Mouse (Mus musculus) ES-Bruce4 (cell line): ENCODE measurements around the gene Ctnna3. TPM values are rescaled to one million over a fixed set of nuclear protein-coding genes. Genes with fewer than 3 reads are reported as not detected.
A peak's percentile ranks its signal among the peaks of the same experiment; 100 is the strongest.
"Not testable (repeated sequence)": the region's sequence is repeated elsewhere in the genome, so short reads cannot be mapped to it uniquely, and the experiment has no call there.

ENCODE experiments used
- H3K27ac ChIP-seq: 2 replicates; pipeline ENCODE4 v1.5.1; 2012; ENCODE audit warnings: low read length, inconsistent platforms; ENCODE audit not compliant: insufficient read depth
- H3K27me3 ChIP-seq: 2 replicates; pipeline ENCODE4 v1.6.1; 2012; ENCODE audit warnings: mild to moderate bottlenecking, low read length, inconsistent platforms; ENCODE audit not compliant: control insufficient read depth, poor library complexity, insufficient read depth, severe bottlenecking
- H3K36me3 ChIP-seq: 2 replicates; pipeline ENCODE4 v1.6.1; 2012; ENCODE audit warnings: inconsistent platforms, mild to moderate bottlenecking, low read length, moderate library complexity; ENCODE audit not compliant: control insufficient read depth, poor library complexity, insufficient read depth, severe bottlenecking
- H3K4me1 ChIP-seq: one replicate; pipeline ENCODE4 v1.8.1; 2011; ENCODE audit warnings: low read length; ENCODE audit not compliant: control insufficient read depth, insufficient read depth
- H3K4me3 ChIP-seq: 2 replicates; pipeline ENCODE4 v1.5.1; 2011; ENCODE audit warnings: low read depth, mild to moderate bottlenecking, low read length
- H3K9ac ChIP-seq: 2 replicates; pipeline ENCODE4 v1.6.1; 2012; ENCODE audit warnings: low read depth, mild to moderate bottlenecking, inconsistent platforms; ENCODE audit not compliant: poor library complexity, severe bottlenecking
- H3K9me3 ChIP-seq: replicated peaks from 2 replicates; pipeline ENCODE4 v1.6.1; 2012; ENCODE audit warnings: mild to moderate bottlenecking, low read length, inconsistent platforms; ENCODE audit not compliant: control insufficient read depth, poor library complexity, insufficient read depth, severe bottlenecking
- CTCF ChIP-seq: IDR thresholded peaks from one replicate; pipeline ENCODE4 v1.8.1; 2011; ENCODE audit warnings: low read depth, low read length
- EP300 ChIP-seq: IDR thresholded peaks from 2 replicates; pipeline ENCODE4 v1.6.1; 2011; ENCODE audit warnings: low read depth, low read length; ENCODE audit not compliant: insufficient read depth
- POLR2A ChIP-seq: IDR thresholded peaks from one replicate; pipeline ENCODE4 v1.8.1; 2011; ENCODE audit warnings: low read length; ENCODE audit not compliant: insufficient read depth
- polyA plus RNA-seq: library from polyadenylated mRNA; stranded (reverse); fragments of >200 nt; gene quantifications from 2 replicates; pipeline ENCODE4 v1.2.4, GENCODE M21; 2011; ENCODE audit warnings: low read depth; ENCODE audit not compliant: missing spikeins, insufficient read depth, insufficient read length

Ctnna3 gene
- polyA plus RNA-seq, 1 experiment: not detected

DNA sequence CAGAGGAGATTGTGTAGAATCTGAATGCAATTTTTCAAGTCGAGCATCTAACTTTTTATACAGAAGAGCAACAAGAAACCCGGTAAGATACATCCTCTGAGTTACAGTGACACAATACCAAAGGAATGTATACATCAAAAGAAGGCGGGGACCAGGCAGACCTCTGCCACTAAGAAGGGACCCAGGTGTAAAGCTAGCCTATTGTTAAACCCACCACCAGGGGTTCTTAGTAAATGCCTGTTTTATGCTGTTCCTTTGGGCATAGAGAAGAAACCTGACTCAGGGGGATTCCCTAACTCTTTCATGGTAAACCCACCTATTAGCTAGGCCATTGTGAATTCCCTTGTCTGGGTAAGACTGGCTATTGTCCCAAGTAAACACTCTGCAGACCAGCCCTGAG lies 1314.2 kb downstream of the Ctnna3 start:
- H3K4me3 ChIP-seq: not testable (repeated sequence)
- 0 out of 2 replicates have a peak, but pooled peaks have one; percentile 53 for TF ChIP-seq EP300
- H3K9me3 ChIP-seq: peaks cover 17% of the 10 kb centered on the region

DNA sequence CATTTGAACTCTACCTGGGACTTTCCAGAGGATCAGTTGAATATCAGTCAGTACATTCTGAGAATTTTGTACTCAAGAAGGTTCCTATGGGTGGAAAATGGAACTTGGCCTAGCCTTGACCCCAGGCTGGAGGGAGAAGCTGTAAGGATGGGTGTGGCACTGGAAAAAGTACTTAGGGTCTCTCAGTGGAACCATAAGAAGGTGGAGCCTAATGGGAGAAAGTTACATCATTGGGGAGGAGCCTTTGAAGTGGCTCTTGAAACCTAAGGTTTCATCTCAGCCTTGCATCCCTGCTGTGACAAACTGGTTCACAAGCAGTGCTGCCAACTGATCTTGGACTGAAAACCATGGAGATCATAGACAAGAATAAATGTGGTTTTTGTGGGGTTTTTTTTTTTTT lies 1318.8 kb downstream of the Ctnna3 start:
- Histone ChIP-seq H3K36me3 (no peaks in the 10 kb centered on the region), H3K4me1 (no peaks in the 10 kb centered on the region), H3K9ac (no peak overlapping the region), H3K4me3 (no peak overlapping the region), H3K9me3 (peaks cover 19% of the 10 kb centered on the region), H3K27ac (no peak overlapping the region), H3K27me3 (no peaks in the 10 kb centered on the region)
- no peak for TF ChIP-seq POLR2A
- TF ChIP-seq CTCF: no peak
- no peak for TF ChIP-seq EP300

More for the DNA sequence above, 1314.2 kb downstream of the Ctnna3 start:
- H3K4me1 ChIP-seq, H3K27me3 ChIP-seq, H3K9ac ChIP-seq, H3K36me3 ChIP-seq: not testable (repeated sequence)
- H3K27ac ChIP-seq: peak overlapping the region; percentile 58; the same call in 1 of the 2 replicates

DNA sequence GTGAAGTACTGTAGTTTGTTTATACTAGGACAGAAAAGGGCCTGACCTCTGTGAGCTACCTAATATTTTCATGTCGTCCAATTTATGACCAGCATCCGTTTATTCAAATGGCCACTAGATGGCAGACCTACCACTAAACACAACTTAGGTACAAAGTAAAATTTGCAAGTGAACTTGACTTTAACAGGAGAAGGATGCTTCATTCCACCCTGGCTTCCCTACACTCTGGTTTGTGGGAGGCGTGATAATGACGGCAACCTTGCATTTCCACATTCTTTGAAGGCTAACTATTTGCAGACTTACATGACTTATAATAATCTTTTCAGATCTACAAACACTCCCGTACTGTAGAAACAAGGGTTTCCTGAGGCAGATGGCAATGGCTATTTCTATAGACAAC lies 1320.9 kb downstream of the Ctnna3 start:
- Histone ChIP-seq H3K27ac (no peak overlapping the region), H3K4me1 (no peaks in the 10 kb centered on the region), H3K36me3 (no peaks in the 10 kb centered on the region), H3K4me3 (no peak overlapping the region), H3K27me3 (no peaks in the 10 kb centered on the region), H3K9ac (no peak overlapping the region), H3K9me3 (peaks cover 19% of the 10 kb centered on the region)
- TF ChIP-seq CTCF (peak; percentile 1), POLR2A (no peak)

DNA sequence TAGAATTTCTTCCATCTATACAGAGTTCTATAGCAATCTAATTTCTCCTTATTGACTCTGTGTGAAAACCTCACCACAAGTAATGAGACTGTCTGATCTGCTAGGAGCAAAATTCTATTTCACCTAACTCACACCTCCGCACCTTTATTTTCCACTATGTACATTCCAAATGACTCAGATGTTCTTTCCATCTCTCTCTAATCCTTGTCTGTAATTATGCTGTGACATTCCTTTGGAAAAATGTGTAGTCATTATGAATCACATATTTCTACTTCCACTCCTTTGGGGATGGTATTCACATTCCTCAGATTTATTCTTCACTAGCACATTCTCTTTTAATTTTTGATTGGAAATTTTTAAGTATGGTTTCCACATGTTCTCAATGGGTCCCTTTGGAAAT lies 1406.4 kb downstream of the Ctnna3 start:
- Histone ChIP-seq H3K27ac (no peak overlapping the region), H3K9ac (no peak overlapping the region), H3K4me3 (no peak overlapping the region), H3K9me3 (no peaks in the 10 kb centered on the region), H3K4me1 (no peaks in the 10 kb centered on the region), H3K36me3 (no peaks in the 10 kb centered on the region), H3K27me3 (no peaks in the 10 kb centered on the region)
- TF ChIP-seq POLR2A (no peak), CTCF (no peak), EP300 (no peak)

DNA sequence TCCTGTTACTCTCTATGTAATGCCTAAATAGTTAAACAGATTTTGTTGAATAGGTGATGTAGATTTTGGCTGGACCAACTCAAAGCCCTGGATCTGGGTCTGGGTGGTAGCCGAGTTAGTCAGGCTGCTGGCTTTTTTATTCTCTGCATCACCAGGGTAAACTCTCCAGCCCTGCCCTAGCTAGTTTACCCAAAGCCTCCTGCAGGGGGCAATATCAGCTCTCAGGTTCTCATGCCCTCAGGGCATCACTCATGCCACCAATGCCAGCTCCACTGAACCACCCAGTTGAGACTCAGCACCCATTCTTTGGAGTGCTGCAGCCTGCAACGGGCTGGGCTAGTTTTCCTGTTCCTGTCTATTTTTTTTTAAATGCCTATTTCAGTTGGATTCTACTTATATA lies 1431.5 kb downstream of the Ctnna3 start:
- Histone ChIP-seq H3K27me3 (no peaks in the 10 kb centered on the region), H3K36me3 (no peaks in the 10 kb centered on the region), H3K4me3 (no peak overlapping the region), H3K27ac (no peak overlapping the region), H3K9ac (no peak overlapping the region), H3K4me1 (no peaks in the 10 kb centered on the region), H3K9me3 (no peaks in the 10 kb centered on the region)
- no peak for TF ChIP-seq EP300
- no peak for TF ChIP-seq POLR2A
- no peak for TF ChIP-seq CTCF

DNA sequence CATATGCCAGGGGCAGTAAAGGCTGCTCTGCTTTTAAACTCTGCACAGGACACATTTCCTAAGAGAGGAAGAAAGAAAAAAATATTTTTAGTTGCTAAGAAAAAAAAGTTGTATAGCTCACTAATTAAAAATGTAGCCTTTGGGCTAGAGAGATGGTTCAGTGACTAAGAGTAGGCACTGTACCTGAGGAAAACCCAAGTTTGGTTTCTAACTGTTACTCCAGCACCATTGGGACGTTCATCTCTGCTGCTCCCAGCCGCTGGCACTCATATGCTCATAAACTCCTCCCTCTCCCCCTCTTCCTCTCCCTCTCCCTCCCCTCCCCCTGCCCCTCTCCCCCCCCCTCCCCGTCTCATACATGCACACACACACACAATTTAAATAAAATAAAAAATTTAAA lies 1441.0 kb downstream of the Ctnna3 start:
- Histone ChIP-seq H3K27ac (no peak overlapping the region), H3K36me3 (no peaks in the 10 kb centered on the region), H3K4me3 (no peak overlapping the region), H3K27me3 (no peaks in the 10 kb centered on the region), H3K9ac (no peak overlapping the region), H3K9me3 (no peaks in the 10 kb centered on the region), H3K4me1 (no peaks in the 10 kb centered on the region)
- no peak for TF ChIP-seq POLR2A
- no peak for TF ChIP-seq EP300
- no peak for TF ChIP-seq CTCF
